In the genomic region with DNA sequence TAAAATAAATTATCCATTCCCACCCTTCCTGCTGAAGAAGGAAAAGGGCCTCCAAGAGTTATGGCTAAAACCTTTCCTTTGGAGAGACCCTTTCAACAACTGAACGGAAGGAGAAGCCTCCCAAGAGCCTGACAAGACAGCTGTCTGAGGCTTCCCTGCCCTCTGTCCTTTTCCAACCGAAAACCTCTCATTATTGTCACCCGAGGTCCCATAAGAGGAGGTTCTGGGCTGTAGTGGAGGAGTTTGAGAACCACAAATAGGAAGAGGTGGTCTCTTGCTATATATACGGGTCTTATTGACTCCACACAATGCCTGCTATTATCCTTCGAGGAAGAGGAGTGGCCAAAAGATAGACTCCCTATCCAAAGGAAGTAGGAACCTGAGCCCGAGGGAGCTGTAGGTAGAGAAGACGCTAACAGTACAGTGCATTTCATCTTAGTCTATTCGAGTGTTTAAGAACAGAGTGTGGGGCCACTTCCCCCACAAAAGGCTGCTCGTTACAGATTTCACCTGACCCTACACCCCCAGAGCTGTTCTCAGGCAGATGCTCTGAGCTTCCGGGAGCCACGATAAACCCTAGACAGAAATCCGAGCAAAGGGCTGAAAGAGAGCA, we compare ENCODE assay signal across 7 mouse cellular contexts. TPM values are rescaled to one million over a fixed set of nuclear protein-coding genes. Genes with fewer than 3 reads are reported as not detected.
DNase-seq lines count a peak whose midpoint lies in the region; ATAC-seq and TF ChIP-seq lines count a peak whose summit lies in the region.

No protein-coding gene starts in this region.

- peak overlapping the region; percentile 64 for H3K4me2 ChIP-seq in lung, embryonic 14.5 days
- H3K4me2 ChIP-seq in intestine, embryonic 15.5 days (replicated peaks) = peak overlapping the region; percentile 78
- no peak overlapping the region for H3K4me2 ChIP-seq in neural tube, embryonic 14.5 days (ENCODE audit: low read depth, low read length)

- no peaks in the 10 kb centered on the region for H3K9me3 ChIP-seq in lung, embryonic 14.5 days (ENCODE audit: low read depth, low read length)
- H3K9me3 ChIP-seq in embryonic facial prominence, embryonic 10.5 days = no peaks in the 10 kb centered on the region
- H3K9me3 ChIP-seq in intestine, embryonic 15.5 days = no peaks in the 10 kb centered on the region
- H3K9me3 ChIP-seq in neural tube, embryonic 14.5 days (ENCODE audit: control insufficient read depth, low read length) = no peaks in the 10 kb centered on the region

- no peak overlapping the region for H3K27ac ChIP-seq in lung, embryonic 14.5 days (ENCODE audit: low read depth)
- H3K27ac ChIP-seq in embryonic facial prominence, embryonic 10.5 days (replicated peaks) = no peak overlapping the region
- no peak overlapping the region for H3K27ac ChIP-seq in intestine, embryonic 15.5 days
- H3K27ac ChIP-seq in neural tube, embryonic 14.5 days (ENCODE audit: low read depth, low read length) = no peak overlapping the region

- no peaks in the 10 kb centered on the region for H3K36me3 ChIP-seq in lung, embryonic 14.5 days (ENCODE audit: insufficient read depth)
- H3K36me3 ChIP-seq in embryonic facial prominence, embryonic 10.5 days (replicated peaks) = no peaks in the 10 kb centered on the region
- no peaks in the 10 kb centered on the region for H3K36me3 ChIP-seq in intestine, embryonic 15.5 days
- no peaks in the 10 kb centered on the region for H3K36me3 ChIP-seq in neural tube, embryonic 14.5 days (ENCODE audit: control insufficient read depth, insufficient read depth, low read length)

- WGBS in lung, embryonic 14.5 days = 6% methylated on average over 12 of the region's 12 CpGs
- WGBS in embryonic facial prominence, embryonic 10.5 days = 5% methylated on average over 12 of the region's 12 CpGs
- 5% methylated on average over 12 of the region's 12 CpGs for WGBS in intestine, embryonic 15.5 days
- 5% methylated on average over 12 of the region's 12 CpGs for WGBS in neural tube, embryonic 14.5 days

- DNase-seq in lung, embryonic 14.5 days = no peak
- no peak for DNase-seq in lung, postnatal 10 days
- DNase-seq in embryonic facial prominence, embryonic 10.5 days (ENCODE audit: low spot score) = no peak
- DNase-seq in cerebellum, adult 9-10 months = no peak
- no peak for DNase-seq in gastrocnemius, postnatal 10 days

- H3K27me3 ChIP-seq in lung, embryonic 14.5 days (ENCODE audit: insufficient read depth, low read length) = peaks cover 59% of the 10 kb centered on the region
- H3K27me3 ChIP-seq in embryonic facial prominence, embryonic 10.5 days (replicated peaks; ENCODE audit: low read depth, poor library complexity, severe bottlenecking) = peaks cover 95% of the 10 kb centered on the region
- H3K27me3 ChIP-seq in intestine, embryonic 15.5 days (replicated peaks) = peaks cover 74% of the 10 kb centered on the region
- H3K27me3 ChIP-seq in neural tube, embryonic 14.5 days (ENCODE audit: control insufficient read depth, insufficient read depth, low read length) = peaks cover 62% of the 10 kb centered on the region

- TF ChIP-seq CTCF in lung, embryonic 14.5 days (IDR thresholded peaks at IDR 0.05; ENCODE audit: low read depth) = no peak

- no peak overlapping the region for H3K9ac ChIP-seq in lung, embryonic 14.5 days
- no peak overlapping the region for H3K9ac ChIP-seq in intestine, embryonic 15.5 days
- no peak overlapping the region for H3K9ac ChIP-seq in neural tube, embryonic 14.5 days (replicated peaks; ENCODE audit: low read depth, low read length)

- ATAC-seq in lung, embryonic 14.5 days (ENCODE audit: insufficient read depth) = no peak
- no peak for ATAC-seq in intestine, embryonic 15.5 days
- ATAC-seq in neural tube, embryonic 14.5 days (ENCODE audit: low read depth) = no peak

- peak overlapping the region; percentile 30 for H3K4me3 ChIP-seq in lung, embryonic 14.5 days (ENCODE audit: low read depth, low read length)
- H3K4me3 ChIP-seq in embryonic facial prominence, embryonic 10.5 days = peak overlapping the region; percentile 48
- peak overlapping the region; percentile 33 for H3K4me3 ChIP-seq in intestine, embryonic 15.5 days (replicated peaks)
- peak overlapping the region; percentile 3; the same call in 1 of the 2 replicates for H3K4me3 ChIP-seq in neural tube, embryonic 14.5 days (ENCODE audit: low read depth, low read length)

- peaks cover 3% of the 10 kb centered on the region; the same call in 1 of the 2 replicates for H3K4me1 ChIP-seq in lung, embryonic 14.5 days (ENCODE audit: insufficient read depth)
- peaks cover 35% of the 10 kb centered on the region for H3K4me1 ChIP-seq in embryonic facial prominence, embryonic 10.5 days
- H3K4me1 ChIP-seq in intestine, embryonic 15.5 days (replicated peaks) = peaks cover 27% of the 10 kb centered on the region
- peaks cover 11% of the 10 kb centered on the region for H3K4me1 ChIP-seq in neural tube, embryonic 14.5 days (ENCODE audit: control insufficient read depth, insufficient read depth, low read length)

RNA-seq across cellular contexts. Expression of a gene that starts 6.0 kb away (rescaled TPM):
- 0.11 TPM in 1 of 2 replicates, not detected in the other for polyA plus RNA-seq in lung, embryonic 14.5 days (2014; fragmentation: Nextera tagmentation; extraction: Ambion mirVana)
- polyA plus RNA-seq in embryonic facial prominence, embryonic 10.5 days (2016; fragmentation: Nextera tagmentation; extraction: Ambion mirVana) = 0.34 and 0.40 TPM in 2 replicates
- not detected in 2 replicates for polyA plus RNA-seq in intestine, embryonic 15.5 days (2015; fragmentation: Nextera tagmentation; extraction: Ambion mirVana)
- 0.19 TPM in 1 of 2 replicates, not detected in the other for polyA plus RNA-seq in neural tube, embryonic 14.5 days (2014; fragmentation: Nextera tagmentation; extraction: Ambion mirVana)
- 1 to 10 TPM; 1.3 to 1.5 TPM for total RNA-seq in gastrocnemius, postnatal 10 days (2021)

RNA-seq across cellular contexts. Expression of a gene that starts 8.9 kb away (rescaled TPM):
- 35.4 and 42.5 TPM in 2 replicates for polyA plus RNA-seq in lung, embryonic 14.5 days (2014; fragmentation: Nextera tagmentation; extraction: Ambion mirVana)
- 41.6 and 43.1 TPM in 2 replicates for polyA plus RNA-seq in embryonic facial prominence, embryonic 10.5 days (2016; fragmentation: Nextera tagmentation; extraction: Ambion mirVana)
- 39.8 and 43.6 TPM in 2 replicates for polyA plus RNA-seq in intestine, embryonic 15.5 days (2015; fragmentation: Nextera tagmentation; extraction: Ambion mirVana)
- polyA plus RNA-seq in neural tube, embryonic 14.5 days (2014; fragmentation: Nextera tagmentation; extraction: Ambion mirVana) = 66.3 and 77.2 TPM in 2 replicates
- 10 to 100 TPM; 21.2 to 24.2 TPM for total RNA-seq in gastrocnemius, postnatal 10 days (2021)

RNA-seq across cellular contexts. Expression of a gene that starts 17.7 kb away (rescaled TPM):
- not detected in 2 replicates for polyA plus RNA-seq in lung, embryonic 14.5 days (2014; fragmentation: Nextera tagmentation; extraction: Ambion mirVana)
- 1.0 and 1.5 TPM in 2 replicates for polyA plus RNA-seq in embryonic facial prominence, embryonic 10.5 days (2016; fragmentation: Nextera tagmentation; extraction: Ambion mirVana)
- polyA plus RNA-seq in intestine, embryonic 15.5 days (2015; fragmentation: Nextera tagmentation; extraction: Ambion mirVana) = not detected in 2 replicates
- polyA plus RNA-seq in neural tube, embryonic 14.5 days (2014; fragmentation: Nextera tagmentation; extraction: Ambion mirVana) = 1.9 and 3.9 TPM in 2 replicates
- total RNA-seq in gastrocnemius, postnatal 10 days (2021) = not detected

RNA-seq across cellular contexts. Expression of a gene that starts 37.4 kb away (rescaled TPM):
- polyA plus RNA-seq in lung, embryonic 14.5 days (2014; fragmentation: Nextera tagmentation; extraction: Ambion mirVana) = 0.04 and 0.12 TPM in 2 replicates
- polyA plus RNA-seq in embryonic facial prominence, embryonic 10.5 days (2016; fragmentation: Nextera tagmentation; extraction: Ambion mirVana) = not detected in 2 replicates
- not detected in 2 replicates for polyA plus RNA-seq in intestine, embryonic 15.5 days (2015; fragmentation: Nextera tagmentation; extraction: Ambion mirVana)
- polyA plus RNA-seq in neural tube, embryonic 14.5 days (2014; fragmentation: Nextera tagmentation; extraction: Ambion mirVana) = 0.44 and 0.54 TPM in 2 replicates
- total RNA-seq in gastrocnemius, postnatal 10 days (2021) = 1 to 10 TPM; 2.2 to 2.7 TPM

RNA-seq across cellular contexts. Expression of a gene that starts 43.9 kb away (rescaled TPM):
- 29.7 and 32.9 TPM in 2 replicates for polyA plus RNA-seq in lung, embryonic 14.5 days (2014; fragmentation: Nextera tagmentation; extraction: Ambion mirVana)
- 23.2 and 26.3 TPM in 2 replicates for polyA plus RNA-seq in embryonic facial prominence, embryonic 10.5 days (2016; fragmentation: Nextera tagmentation; extraction: Ambion mirVana)
- polyA plus RNA-seq in intestine, embryonic 15.5 days (2015; fragmentation: Nextera tagmentation; extraction: Ambion mirVana) = 68.0 and 117 TPM in 2 replicates
- 3.6 and 7.1 TPM in 2 replicates for polyA plus RNA-seq in neural tube, embryonic 14.5 days (2014; fragmentation: Nextera tagmentation; extraction: Ambion mirVana)
- 10 to 100 TPM in 1 of 2 experiments, 1 to 10 TPM in 1; 8.0 to 13.1 TPM for total RNA-seq in gastrocnemius, postnatal 10 days (2021)
